Mouse (Mus musculus) left cerebral cortex, postnatal 36 days (tissue): ENCODE results near the gene Clec16a. TPM values are rescaled to one million over a fixed set of nuclear protein-coding genes. Genes with fewer than 3 reads are reported as not detected.

Source experiments
- DNase-seq, 2 experiments: peaks; one replicate each; pipeline ENCODE4 v3.0.0; 2021 to 2022; ENCODE audit warnings: low spot score in 2 of 2, mixed read lengths in 1 of 2
- intact Hi-C: fragments of 180-260 bp; cut with DNase I; formaldehyde crosslinking; loops from one replicate; pipeline ENCODE4 v1.15.1; 2025
- total RNA-seq, 2 experiments: library from RNA; stranded (reverse); gene quantifications; 2 replicates each; pipeline ENCODE4 v1.2.3; 2021

Gene Clec16a
- total RNA-seq, 2 experiments from 2014 or later = 92.4 to 97.8 TPM

DNA sequence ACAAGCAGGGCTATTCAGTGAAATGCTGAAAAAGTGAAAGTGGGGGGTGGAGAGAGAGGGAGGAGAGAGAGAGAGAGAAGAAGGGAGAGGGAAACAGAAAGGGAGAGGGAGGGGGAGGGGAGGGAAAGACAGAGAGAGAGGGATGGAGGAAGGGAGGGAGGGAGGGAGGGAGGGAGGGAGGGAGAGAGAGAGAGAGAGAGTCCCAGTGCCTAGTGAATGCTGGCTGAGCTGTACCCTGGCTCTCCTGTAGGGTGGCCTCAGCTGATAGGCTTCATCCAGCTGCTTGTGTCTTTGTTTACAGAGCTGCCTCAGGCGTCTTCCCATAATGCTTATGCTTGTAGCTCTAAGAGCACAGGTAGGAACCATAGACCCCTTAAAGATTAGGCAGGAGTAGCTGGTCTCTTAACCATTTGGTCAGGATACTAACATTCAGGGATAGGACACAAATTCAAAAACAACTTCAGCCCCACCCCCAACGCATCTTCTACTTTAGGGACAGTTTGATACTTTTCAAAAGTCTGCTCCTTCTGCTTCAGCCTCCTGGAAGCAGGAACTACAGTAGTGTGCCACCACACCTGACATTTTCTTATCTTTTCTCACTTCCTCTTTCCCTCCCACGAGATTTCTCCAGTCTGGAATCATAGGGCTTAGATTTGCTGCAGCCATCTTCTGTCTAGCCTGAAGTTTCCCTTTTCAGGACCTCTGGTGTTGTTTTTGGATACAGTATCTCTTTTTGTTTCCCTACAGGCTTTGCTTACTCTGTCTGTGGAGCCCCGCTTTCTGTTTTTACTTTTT, 225.6 kb downstream of the Clec16a start:
- intact Hi-C loops = no loop called here
- no peak for DNase-seq

DNA sequence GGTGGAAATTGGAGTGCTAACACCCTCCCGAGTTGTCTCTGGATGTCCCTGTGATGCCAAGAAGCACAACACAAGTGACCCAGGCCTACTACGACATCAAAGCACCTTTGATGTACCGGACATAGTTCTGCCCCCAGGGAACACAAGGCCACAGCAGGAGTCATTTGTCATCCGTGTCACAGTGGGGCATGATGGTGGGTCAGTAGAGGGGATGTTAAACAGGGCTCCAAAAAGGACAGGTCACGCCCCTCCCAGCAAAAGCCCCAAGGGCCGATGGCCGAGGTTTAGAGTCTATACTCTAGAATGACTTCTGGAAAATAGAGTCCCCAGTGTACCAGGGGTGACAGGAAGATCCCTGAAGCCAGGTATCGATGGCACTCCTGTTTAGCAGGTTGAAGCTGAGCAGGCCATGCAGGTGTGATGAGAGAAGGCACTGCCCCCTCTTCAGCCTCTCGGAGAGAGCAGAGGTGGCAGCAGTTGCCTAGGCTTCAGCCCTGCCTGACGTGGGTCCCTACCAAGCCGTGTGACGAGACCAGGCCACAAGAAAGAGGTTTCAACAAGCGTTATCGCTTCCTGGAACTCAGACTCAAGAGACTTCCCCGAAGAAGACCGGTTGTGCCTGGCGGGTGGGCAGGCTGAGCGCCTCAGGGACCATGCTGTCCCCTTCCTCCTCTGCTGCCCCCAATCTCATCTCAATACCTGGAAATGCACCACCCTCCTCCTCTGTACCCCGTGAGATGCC, 226.8 kb downstream of the Clec16a start:
- DNase-seq = no peak
- intact Hi-C loops = no loop called here

DNA sequence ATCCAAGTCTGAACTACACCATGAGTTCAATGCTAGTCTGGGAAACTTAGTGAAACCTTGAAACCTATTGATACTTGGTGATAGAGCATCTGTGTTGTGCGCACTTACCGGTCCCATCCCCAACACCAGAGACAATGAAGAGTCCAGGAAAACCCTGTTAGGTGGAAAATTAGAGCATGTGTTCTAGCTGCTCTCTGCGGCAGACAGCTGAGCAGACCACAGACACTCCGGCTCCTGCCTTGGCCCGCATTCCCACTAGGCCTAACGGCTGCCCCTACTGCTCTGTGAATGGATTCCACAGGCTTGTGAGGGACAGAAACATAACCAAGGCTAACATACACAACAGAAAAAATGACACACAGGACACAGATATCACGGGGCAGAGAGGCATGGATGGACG, 228.4 kb downstream of the Clec16a start:
- intact Hi-C loops = no loop called here
- DNase-seq = no peak

DNA sequence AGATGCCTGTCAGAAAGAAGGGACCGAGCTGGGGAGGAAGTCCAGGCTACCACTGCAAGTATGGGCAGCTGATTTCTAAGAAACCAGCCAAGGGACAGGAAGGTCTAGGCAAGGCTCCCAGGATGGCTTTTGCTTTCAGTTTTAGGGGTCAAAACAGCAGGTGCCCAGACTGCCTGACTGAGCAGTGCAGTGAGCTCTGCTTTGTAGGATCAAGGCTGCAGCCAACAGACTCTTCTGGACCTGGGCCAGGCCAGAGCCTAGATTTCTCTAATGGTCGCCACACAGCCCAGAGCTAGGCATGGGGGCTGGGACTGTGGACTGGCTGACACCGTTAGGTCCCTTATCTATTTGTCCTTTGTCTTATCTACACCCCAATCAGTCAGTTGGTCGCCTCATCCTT, 229.6 kb downstream of the Clec16a start:
- intact Hi-C loops = no loop called here
- DNase-seq = no peak

DNA sequence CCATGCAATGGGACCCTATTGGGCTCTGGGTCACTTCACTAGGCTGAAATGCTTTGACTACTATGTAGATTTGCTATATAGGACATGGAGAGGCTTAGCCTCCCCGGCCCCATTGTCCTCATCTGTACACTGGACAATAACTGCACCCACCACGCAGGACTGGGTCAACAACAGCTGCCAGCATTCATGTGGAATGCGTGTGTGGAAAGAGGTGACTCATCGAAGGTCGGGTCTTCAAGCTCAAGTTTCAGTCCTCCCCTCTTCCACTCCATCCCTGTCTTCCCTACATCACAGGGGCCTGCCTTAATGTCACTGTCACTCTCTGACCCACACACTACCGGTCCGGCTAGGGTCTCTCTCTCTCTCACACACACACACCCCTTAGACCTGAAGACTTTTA, 231.2 kb downstream of the Clec16a start:
- intact Hi-C loops = no loop called here
- no peak for DNase-seq

DNA sequence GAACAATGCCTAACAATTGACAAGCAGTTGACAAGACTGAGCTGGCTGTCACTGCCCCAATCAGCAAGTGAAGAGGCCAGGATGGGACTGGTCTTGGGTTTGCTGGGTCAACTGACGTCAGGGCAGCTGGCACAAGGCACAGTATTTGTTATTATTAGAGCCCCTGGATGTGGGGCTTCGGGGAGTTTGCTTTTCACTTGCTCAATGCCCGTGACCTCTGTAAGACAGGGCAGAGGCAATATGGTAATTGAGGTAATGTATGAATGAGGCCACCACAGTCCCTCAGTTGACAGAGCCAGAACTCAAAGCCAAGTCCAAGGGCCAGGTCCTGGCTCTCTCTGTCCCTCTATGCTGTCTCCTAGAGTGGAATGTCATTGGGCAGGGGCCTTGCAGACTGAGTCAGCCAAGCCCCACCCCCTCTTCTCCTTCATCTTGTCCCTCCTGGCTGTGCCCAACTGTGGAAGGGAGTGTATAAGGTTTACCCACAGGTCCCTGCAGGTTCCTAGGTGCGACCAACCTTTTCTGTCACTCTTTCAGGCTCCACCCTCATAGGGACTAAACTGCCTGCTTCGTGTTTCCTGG, 232.5 kb downstream of the Clec16a start:
- intact Hi-C loops = no loop called here
- no peak for DNase-seq

DNA sequence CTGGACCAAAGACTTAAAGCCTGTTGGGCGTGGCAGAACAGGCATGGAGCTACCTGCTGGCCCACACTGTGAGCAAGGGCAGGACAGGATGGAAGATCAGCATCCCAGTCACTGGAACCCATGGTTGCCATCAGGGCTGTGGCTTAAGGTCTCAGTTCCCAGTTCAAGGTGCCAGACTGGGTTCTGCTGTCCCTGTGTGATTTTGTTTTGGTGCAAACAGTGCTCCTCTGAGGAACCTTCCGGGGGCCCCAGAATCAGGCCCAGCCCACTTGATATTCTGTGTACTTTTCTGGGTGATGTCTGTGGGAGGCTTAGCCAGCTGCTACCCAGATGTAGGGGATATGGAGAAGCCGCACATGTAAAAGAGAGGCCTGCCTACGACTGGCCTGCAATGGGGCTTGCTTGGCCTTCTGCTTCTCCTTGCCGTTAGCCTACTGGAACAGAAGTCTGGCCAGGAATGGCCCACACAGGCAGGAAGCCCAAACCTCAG, 235.5 kb downstream of the Clec16a start:
- intact Hi-C loops = loop anchor here (10.0 kb wide), 1 partner anchor 116 kb away; no protein-coding TSS in a partner anchor
- DNase-seq = no peak

DNA sequence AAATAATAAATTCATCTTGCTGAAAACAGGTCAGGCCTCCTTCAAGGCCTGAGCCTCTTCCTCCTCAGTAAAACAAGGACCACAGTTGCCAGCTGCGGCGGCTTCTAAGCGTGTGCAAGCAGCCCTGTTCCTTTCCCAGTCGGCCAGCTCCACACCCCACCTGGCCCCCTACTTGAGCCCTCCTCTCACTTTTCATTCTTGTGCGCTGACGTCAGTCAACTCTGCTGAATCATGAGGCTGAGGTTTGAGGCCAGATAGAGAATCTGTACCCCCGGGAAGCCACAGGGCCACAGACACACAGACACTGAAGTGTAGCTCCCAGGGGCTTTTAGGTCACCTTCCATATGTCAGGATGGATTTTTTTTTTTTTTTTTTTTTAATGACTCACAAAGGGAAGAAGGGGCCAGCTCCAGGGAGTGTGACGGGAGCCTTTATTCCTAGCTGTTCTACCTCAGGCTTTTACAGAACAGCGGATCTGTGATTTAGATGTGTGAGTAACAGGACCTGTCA, 236.8 kb downstream of the Clec16a start:
- intact Hi-C loops = loop anchor here (10.0 kb wide), 1 partner anchor 117 kb away; no protein-coding TSS in a partner anchor
- no peak for DNase-seq

DNA sequence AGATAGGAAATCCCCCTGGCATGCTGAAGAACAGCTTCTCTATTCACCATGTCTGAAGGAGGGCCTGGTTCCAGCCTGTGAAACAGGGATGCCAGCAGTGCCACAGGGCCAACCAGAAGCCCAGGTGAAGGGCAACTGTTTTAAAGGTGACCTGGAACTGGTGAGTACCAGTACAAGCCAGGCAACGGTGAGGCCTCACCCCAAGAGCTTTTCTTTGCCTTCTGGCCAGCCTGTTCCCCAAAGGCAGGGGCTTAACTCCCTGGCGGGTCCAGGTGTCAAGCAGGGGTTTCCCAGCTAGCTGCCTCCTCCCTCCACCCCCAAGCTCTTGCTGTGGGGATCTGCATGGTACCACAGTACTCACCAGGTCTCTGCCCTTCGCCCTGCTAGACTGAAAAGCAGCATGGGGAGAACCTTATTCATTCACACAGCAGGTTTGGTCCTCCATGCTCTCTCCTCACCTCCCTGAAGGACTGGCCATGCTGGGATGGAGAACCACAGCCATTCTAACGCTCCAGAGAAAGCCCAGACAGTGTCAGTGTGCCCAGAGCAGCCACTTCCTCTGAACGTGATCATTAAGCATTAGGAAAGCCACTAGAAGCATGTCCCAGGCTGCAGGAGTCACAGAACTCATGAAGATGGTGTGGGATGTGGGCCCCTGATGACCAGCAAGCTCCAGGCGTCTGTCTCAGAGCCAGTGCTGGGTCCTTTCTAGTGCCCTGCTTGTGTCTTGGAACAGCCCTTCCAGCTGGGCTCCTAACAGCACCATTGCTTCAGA, 237.4 kb downstream of the Clec16a start:
- intact Hi-C loops = loop anchor here (10.0 kb wide), 1 partner anchor 118 kb away; no protein-coding TSS in a partner anchor
- DNase-seq = no peak

DNA sequence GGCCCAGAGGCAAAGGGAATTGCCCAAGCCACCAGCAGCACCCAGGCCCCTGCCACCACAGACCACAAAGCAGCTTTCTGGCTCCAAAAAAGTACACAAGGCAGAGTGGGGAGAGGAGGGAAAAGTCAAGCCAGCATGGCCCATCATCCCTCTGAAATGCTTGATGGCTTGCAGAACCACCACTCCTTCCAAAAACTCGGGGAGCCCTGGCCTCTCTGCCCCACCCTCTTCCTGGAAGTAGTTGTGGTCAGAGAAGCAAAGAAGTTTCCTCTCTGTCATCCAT, 238.0 kb downstream of the Clec16a start:
- intact Hi-C loops = loop anchor here (10.0 kb wide), 1 partner anchor 118 kb away; no protein-coding TSS in a partner anchor
- DNase-seq = no peak

DNA sequence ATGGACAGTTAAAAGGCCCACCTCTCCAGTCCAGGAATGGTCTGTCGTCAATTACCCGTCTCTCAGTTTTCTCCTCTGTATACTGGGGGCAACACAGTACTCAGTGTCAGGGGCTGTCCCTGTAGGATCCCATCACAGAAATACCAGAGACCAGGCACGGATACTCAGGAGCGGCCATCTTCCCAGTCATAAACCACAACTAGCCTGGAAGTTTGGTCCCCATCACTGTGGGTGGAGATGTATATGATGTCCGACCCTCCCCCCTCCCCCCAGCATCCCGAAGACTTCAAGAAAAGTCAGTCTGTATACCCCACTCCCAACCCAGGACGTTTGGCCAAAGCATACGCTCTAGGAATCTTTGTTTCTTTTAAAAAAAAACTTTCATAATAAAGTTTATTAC, 238.3 kb downstream of the Clec16a start:
- no peak for DNase-seq
- intact Hi-C loops = loop anchor here (10.0 kb wide), 1 partner anchor 119 kb away; no protein-coding TSS in a partner anchor

DNA sequence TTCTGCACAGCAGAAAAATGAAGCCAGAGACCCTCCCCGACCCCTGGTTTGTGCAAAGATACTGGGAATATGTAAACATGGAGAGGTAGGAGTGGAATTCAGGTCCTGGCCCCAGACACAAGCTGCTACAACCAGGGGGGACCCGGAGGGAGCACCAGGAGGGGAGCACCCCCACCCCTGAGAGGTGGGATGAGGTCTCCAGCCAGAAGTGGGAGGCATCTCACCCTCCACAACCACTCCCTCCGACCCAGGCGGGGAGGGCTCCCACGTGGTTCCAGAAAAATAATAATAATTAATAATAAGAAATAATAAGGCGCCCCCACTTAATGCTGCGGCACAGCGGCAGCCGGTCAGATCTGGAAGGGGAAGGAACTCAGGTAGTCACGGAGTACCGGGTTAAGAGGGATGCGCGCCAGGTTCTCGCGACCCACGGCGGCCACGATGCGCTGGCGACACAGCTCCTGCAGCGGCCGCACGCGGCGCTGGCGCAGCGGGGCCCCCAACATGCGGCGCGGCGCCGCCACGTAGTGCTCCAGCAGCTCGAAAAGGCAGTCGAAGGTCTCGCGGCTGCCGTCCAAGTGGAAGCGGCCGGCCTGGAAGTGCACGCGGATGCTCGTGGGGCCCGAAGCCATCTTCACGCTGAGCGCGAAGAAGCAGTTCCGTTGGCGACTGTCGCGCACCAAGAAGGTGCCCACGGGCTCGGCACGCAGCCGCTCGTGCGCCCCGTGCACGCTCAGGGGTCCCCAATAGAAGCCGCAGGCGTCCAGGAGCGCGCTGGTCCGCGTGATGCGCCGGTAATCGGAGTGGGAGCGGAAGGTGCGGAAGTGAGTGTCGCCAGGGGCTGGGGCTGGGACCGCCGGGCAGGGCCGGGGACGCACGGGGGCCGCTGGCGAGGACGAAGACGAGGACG, 239.0 kb downstream of the Clec16a start:
- intact Hi-C loops = loop anchor here (2.0 to 10.0 kb wide), 2 partner anchors 119 to 213 kb away; no protein-coding TSS in a partner anchor
- DNase-seq = peak; percentile 33 to 35

DNA sequence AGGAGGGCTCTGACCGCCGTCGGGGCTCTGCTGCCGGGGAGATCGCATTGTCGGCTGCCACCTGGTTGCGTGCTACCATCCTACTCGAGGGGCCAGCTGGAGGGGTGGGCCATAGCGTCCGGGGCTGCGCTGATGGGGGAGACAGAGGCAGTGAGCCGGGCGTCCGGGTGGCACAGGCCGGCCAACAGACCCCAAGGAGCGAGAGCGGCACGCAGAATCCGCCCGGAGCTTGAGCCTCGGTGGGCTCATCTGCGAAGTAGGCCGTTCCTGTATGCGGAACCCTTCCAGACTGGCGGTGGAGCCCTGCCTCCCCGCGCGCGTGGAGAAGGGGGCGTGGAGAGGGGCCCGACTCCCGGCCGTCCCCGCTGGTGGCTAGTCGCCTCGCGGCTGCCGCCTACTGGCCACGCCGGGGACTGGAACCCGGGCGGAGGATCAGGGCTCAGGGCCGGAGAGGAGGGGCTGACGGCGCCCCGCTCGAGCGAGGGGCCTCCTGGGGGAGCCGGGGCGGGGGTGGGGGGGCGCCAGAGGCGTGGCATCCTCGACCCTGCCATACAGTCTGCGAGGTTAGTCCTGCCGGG, 239.7 kb downstream of the Clec16a start:
- DNase-seq = peak; percentile 81 to 82
- intact Hi-C loops = loop anchor here (2.0 to 10.0 kb wide), 3 partner anchors 120 to 214 kb away; no protein-coding TSS in a partner anchor

DNA sequence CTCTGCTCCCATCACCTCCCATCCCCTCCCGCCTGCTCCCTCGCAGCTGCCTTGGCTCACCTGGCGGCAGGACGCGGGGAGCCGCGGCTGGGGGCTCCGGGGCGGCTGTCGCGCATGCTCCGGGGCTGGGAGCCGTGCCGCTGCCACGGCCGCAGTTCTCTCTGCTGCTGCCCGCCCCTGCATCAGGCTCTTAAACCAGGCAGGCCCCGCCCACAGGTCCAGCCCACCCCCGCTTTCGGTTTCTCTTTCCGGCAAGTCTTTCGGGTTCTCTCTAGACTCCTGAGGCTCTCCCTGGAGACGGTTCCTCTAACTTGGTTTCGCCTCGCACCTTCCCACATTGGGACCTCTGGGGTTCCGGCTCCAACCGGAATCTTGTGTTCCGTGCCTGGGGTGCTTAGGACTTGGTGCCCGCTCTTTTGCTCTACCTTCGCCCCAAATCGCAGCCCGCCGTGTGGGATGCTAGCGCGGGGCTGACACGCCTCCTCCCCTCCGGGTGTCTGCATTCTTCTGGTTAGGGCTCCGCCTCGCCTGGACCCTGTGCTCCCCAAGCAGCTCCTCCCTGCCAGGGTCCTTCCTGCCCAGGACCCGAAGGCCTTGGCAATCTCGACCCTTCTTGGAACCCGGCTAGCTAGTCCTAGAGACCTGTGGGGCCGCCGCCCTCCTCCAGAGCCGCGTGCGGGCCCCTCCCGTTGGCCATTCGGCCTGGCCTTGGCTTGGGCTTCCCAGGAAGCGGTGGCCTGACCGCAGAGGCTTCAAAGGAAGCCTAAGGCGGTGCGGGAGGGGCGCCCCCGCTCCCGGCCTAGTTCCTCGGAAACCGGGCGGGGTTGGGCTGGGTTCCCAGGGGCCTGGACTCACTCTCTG, 240.5 kb downstream of the Clec16a start, which contains the start of gene Socs1:
Socs1 (minus strand) TSS at position 166 of the 861 bp plus-strand sequence.
- intact Hi-C loops = loop anchor here (2.0 to 10.0 kb wide), 3 partner anchors 121 to 215 kb away; no protein-coding TSS in a partner anchor
- peak; percentile 73 to 81 for DNase-seq

DNA sequence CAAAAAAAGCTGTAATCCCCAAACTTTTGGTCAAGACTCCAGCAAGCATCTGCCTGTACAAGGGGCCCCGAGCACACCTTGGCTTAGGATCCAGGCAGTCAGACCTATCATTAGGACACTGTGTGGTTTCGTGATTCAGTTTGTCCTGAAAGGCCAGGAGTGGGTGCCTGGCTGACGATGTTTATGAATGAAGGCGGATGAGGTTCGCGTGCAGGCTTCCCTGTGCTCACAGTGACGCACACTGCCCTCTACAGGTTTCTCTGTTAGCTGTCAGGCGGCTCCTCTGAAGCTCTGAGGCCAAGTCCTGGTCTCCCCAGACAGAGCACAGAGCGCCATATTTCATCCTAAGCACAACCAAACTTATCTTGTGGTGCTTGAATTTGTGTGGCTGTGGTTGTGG, 241.1 kb downstream of the Clec16a start:
- peak; percentile 72 to 73 for DNase-seq
- intact Hi-C loops = loop anchor here (5.0 to 10.0 kb wide), 2 partner anchors 121 to 159 kb away; no protein-coding TSS in a partner anchor

DNA sequence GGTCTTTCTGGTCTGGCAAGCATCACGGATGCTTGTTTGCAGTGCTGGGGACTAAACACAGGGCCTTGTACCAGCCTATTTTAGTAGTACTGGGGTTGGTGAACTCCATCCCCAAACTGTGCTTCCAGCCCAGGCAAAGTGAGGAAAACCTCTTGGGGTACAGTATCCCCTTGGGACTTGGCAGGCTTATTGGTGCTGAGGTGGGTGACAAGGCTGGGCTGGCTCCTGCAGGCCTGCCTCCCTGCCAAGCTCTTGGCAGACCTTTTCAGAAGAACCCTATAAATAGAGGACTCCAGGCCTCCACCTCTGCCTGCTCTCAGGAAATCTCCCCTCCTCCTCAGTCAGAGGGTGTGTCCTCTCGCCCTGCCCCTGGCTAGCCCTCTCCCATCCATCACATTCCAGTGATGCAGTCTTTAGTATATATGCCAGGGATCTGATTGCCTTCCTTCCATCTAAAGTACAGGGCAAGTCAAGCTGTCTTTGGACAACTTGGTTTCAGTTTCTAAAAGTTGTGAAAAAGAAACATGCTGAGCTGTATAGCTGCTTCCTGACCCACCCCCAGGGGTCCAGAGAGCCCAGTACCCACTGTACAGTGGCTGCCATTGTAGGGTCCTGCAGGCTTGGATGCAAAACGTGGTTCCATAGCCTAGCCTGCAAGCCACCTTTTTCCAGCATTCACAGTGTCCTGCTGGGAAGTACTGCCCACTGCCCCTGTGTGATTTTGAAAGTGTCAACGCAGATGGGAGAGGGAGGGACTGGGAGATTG, 241.8 kb downstream of the Clec16a start:
- intact Hi-C loops = loop anchor here (5.0 to 10.0 kb wide), 2 partner anchors 122 to 160 kb away; no protein-coding TSS in a partner anchor
- DNase-seq = no peak
